Mouse (Mus musculus) G1E (cell line): ENCODE results near the gene 9130230L23Rik.

ENCODE experiments used
- CTCF ChIP-seq: IDR thresholded peaks from 2 replicates; pipeline ENCODE4 v1.5.1; 2012; ENCODE audit warnings: low read depth, low read length, inconsistent platforms, mixed read lengths
- GATA1 ChIP-seq: IDR thresholded peaks from 2 replicates; pipeline ENCODE4 v1.6.1; 2012; ENCODE audit warnings: borderline replicate concordance, low read length, inconsistent platforms, mixed read lengths
- POLR2AphosphoS5 ChIP-seq: IDR thresholded peaks from 2 replicates; pipeline ENCODE4 v1.6.1; 2012; ENCODE audit warnings: low read depth, low read length, inconsistent platforms; ENCODE audit not compliant: insufficient replicate concordance

- no peak for TF ChIP-seq CTCF
- no peak for TF ChIP-seq GATA1
- TF ChIP-seq POLR2AphosphoS5 = no peak
These were observed 23.1 kb upstream of the 9130230L23Rik start for GRCm38 (mm10) chr5:66027206-66027605.
